Mouse (Mus musculus): ENCODE measurements around the gene Dazap2. TPM values are rescaled to one million over a fixed set of nuclear protein-coding genes. Genes with fewer than 3 reads are reported as not detected.
"Not testable (repeated sequence)": the region's sequence is repeated elsewhere in the genome, so short reads cannot be mapped to it uniquely, and the experiment has no call there.

The Dazap2 gene
- polyA plus RNA-seq, 1 experiment from 2014 or later: 189 TPM

DNA sequence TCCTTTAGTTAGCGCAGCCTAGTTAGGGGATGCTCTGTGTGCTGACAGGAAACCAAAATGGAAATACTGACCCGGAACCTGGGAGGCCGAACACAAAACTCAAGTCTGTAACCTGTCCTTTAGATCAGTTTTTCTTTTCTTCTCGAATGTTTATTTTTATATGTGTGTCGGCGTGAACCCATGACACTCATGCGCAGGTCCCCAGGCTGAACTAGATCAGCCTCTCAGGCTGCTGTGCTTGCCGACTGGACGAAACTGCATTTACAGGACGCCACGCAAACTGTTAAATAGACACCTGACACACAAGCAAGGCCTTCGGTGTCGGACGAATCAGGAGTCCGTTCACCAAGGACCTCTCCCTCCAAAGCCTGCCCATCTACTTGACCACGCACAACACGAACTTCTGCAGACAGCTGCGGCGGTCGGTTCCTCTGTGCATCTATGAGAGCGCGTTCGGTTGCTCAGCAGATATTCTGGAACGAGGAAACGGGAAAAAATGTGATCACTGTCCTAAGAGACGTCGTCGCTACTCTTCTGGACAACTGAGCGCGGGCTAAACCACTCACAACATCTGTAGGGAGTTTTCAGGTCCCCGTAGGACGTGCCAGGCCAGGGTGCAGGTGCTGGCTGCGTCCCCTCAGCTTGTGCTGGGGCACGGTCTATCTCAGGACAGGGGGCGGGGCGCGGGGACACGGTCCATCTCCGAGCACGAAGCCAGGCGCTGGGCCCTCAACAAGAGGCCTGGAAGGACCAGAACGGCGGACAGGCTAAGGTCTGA lies 742 bp upstream of the Dazap2 start:
- peak overlapping the region; percentile 97 for H3K27ac ChIP-seq
- peaks cover 23% of the 10 kb centered on the region for H3K4me1 ChIP-seq
- H3K36me3 ChIP-seq: peaks cover 25% of the 10 kb centered on the region
- DNase-seq (ENCODE audit: low spot score): peak; percentile 42
- WGBS: 11% methylated on average over 43 of the region's 43 CpGs
- peaks cover 17% of the 10 kb centered on the region for H3K27me3 ChIP-seq (ENCODE audit: low read depth, poor library complexity, severe bottlenecking)
- peak overlapping the region; percentile 97 for H3K4me3 ChIP-seq
- no peaks in the 10 kb centered on the region for H3K9me3 ChIP-seq (replicated peaks)

DNA sequence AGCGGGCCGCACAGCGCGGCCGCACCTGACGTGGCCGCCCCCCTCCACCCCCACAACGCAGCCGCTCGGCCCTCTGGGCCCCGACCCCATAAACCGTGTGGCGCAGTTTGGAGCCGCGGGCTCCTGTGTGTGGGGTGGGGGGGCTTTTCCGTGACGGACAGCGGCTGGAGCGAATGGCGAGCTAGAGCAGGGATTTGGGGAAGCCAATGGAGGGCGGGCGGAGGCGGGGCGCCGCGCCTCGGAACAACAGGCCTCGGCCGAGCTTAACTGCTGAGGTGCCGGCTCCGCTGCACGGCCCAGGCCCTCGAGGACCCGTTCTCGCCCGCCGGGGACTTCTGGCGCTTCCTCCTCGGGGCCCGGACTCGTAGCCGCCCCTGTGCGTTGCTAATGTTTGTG lies 674 bp downstream of the Dazap2 start:
- Histone ChIP-seq H3K9me3 (replicated peaks) (no peaks in the 10 kb centered on the region), H3K27me3 (ENCODE audit: low read depth, poor library complexity, severe bottlenecking) (peaks cover 17% of the 10 kb centered on the region), H3K36me3 (peaks cover 39% of the 10 kb centered on the region), H3K4me3 (peak overlapping the region; percentile 97), H3K4me1 (peaks cover 23% of the 10 kb centered on the region), H3K27ac (peak overlapping the region; percentile 97)
- 1% methylated on average over 43 of the region's 43 CpGs for WGBS
- peak; percentile 93 for DNase-seq (ENCODE audit: low spot score)

DNA sequence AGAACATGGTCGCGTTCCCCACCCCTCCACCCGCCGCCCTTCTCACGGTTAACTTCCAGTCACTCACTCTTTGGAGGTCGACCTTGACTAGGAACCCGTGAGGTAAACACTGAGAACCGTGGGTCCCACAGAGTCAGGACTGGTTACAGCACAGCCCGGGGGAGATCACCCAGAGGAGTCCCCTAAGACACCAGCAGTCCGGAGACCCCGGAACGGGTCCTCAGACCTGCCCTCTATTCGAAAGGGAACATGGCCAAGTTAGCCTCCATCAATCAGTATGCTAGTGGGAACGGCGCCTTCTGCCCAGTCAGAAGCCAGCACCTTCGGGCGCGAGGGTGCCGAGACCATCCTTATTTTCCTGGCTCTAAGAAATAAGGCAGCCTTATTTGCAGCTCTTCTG lies 1.1 kb downstream of the Dazap2 start:
- H3K36me3 ChIP-seq: peaks cover 41% of the 10 kb centered on the region
- H3K9me3 ChIP-seq (replicated peaks): no peaks in the 10 kb centered on the region
- H3K4me3 ChIP-seq: peak overlapping the region; percentile 97
- H3K27ac ChIP-seq: peak overlapping the region; percentile 97
- H3K27me3 ChIP-seq (ENCODE audit: low read depth, poor library complexity, severe bottlenecking): peaks cover 17% of the 10 kb centered on the region
- no peak for DNase-seq (ENCODE audit: low spot score)
- under 1% methylated on average over 19 of the region's 19 CpGs for WGBS
- peaks cover 23% of the 10 kb centered on the region for H3K4me1 ChIP-seq

DNA sequence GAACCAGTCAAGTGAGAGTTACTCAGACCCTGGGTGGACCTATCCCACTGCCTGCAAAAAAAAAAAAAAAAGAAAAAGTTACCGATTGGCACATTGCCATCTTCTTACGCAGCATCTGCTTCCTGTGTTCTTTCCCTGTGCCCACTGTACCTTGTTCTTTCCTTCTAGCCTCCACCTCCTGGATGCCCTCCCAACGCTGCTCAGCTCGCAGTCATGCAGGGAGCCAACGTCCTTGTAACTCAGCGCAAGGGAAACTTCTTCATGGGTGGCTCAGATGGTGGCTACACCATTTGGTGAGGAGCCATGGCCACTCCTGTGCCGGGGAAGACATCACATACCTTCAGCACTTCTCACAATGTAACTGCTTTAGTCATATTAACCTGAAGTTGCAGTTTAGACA lies 4.1 kb downstream of the Dazap2 start:
- Histone ChIP-seq H3K36me3 (peaks cover 41% of the 10 kb centered on the region), H3K27ac (no peak overlapping the region), H3K4me3 (no peak overlapping the region), H3K9me3 (replicated peaks) (no peaks in the 10 kb centered on the region), H3K27me3 (ENCODE audit: low read depth, poor library complexity, severe bottlenecking) (peaks cover 5% of the 10 kb centered on the region), H3K4me1 (peaks cover 15% of the 10 kb centered on the region)
- no peak for DNase-seq (ENCODE audit: low spot score)
- 92% methylated on average over 7 of the region's 7 CpGs for WGBS

DNA sequence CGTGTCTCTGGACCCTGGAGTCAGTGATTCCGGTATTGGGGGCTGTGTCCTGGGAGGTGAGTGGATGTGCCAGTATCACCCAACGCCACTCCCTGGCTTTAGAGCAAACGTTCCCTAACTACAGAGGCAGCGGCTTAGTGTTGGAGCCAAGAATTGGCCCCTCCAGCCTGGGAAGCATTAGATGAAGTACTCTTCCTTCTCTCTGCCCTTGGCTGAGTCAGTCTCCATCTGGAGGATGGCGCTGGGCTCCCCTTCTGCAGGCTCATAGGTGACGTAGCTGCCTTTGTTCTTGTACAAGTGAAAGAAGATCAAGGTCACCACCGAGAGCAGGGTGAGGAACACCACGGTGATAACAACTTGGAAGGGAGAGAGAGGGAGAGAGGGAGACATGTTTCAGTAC lies 6.5 kb downstream of the Dazap2 start:
- 74% methylated on average over 9 of the region's 9 CpGs for WGBS
- H3K27me3 ChIP-seq (ENCODE audit: low read depth, poor library complexity, severe bottlenecking); DNase-seq (ENCODE audit: low spot score); H3K27ac ChIP-seq; H3K4me3 ChIP-seq; H3K9me3 ChIP-seq (replicated peaks): not testable (repeated sequence)
- peaks cover 41% of the 10 kb centered on the region for H3K36me3 ChIP-seq
- H3K4me1 ChIP-seq: peaks cover 13% of the 10 kb centered on the region

DNA sequence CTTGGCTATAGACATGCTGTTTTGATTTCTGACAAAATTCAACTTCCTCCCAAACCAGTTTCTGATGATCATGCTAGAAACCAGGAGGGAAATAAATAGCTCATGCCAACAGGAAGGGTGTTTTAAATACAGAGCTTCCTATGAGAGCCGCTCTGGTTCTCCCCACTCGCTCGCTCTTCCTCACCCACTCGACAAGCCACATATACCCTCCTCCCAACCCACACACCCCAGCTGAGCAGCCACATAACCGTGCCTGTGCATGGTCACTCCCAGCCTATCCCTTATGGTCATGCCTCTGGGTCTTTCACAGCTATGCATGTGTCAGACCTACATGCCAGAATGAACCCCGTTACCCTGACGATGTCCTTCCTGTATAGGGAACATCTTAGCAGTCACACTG lies 7.0 kb downstream of the Dazap2 start:
- H3K4me3 ChIP-seq: no peak overlapping the region
- DNase-seq (ENCODE audit: low spot score): no peak
- 88% methylated on average over 7 of the region's 7 CpGs for WGBS

DNA sequence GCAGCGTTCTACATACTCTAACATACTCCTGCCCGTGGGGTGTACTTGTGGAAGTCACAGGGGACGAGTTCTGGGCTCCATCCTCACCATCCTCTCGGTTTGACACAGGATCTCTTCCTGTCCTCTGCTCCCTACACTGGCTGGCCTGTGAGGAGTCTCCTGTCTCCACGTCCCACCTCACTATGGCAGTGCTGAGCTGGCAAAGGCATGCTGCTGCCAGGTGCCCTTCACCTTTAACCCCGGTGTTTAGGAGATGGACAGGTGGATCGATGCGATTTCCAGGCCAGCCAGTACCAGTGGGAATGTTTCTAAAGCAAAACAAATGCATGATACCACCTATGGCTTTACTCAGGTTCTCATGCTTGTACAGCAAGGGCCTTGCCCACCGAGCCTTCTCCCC lies 8.6 kb downstream of the Dazap2 start:
- Histone ChIP-seq H3K27ac (no peak overlapping the region), H3K36me3 (peaks cover 23% of the 10 kb centered on the region), H3K27me3 (ENCODE audit: low read depth, poor library complexity, severe bottlenecking) (no peaks in the 10 kb centered on the region), H3K4me3 (no peak overlapping the region), H3K9me3 (replicated peaks) (no peaks in the 10 kb centered on the region), H3K4me1 (peaks cover 19% of the 10 kb centered on the region)
- WGBS: 84% methylated on average over 9 of the region's 9 CpGs
- no peak for DNase-seq (ENCODE audit: low spot score)

More for the DNA sequence above, 7.0 kb downstream of the Dazap2 start:
- Histone ChIP-seq H3K9me3 (replicated peaks) (no peaks in the 10 kb centered on the region), H3K27me3 (ENCODE audit: low read depth, poor library complexity, severe bottlenecking) (no peaks in the 10 kb centered on the region), H3K27ac (no peak overlapping the region), H3K36me3 (peaks cover 37% of the 10 kb centered on the region), H3K4me1 (peaks cover 9% of the 10 kb centered on the region; the same call in 1 of the 2 replicates)

DNA sequence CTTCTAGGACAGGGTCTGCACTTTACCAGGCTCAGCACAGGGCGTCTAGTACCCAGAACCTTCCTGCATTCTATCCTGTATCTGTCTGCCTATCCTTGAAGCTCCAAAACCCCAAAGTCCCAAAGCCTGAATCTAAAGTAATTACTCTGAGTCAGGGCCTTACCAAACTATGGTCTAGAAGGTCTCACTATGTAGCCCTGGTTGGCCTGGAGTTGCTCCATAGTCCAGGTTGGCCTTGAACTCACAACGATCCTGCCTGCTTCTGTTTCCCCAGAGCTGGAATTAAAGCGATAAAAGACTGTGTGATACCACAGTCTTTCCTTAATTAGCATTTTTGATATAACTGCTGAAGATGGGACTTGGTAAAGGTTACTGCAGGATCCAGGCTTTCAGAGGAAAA lies 9.3 kb downstream of the Dazap2 start:
- Histone ChIP-seq H3K4me3 (no peak overlapping the region), H3K27ac (no peak overlapping the region), H3K36me3 (peaks cover 16% of the 10 kb centered on the region), H3K9me3 (replicated peaks) (no peaks in the 10 kb centered on the region), H3K4me1 (peaks cover 19% of the 10 kb centered on the region), H3K27me3 (ENCODE audit: low read depth, poor library complexity, severe bottlenecking) (no peaks in the 10 kb centered on the region)
- 88% methylated on average over 3 of the region's 3 CpGs for WGBS
- no peak for DNase-seq (ENCODE audit: low spot score)

DNA sequence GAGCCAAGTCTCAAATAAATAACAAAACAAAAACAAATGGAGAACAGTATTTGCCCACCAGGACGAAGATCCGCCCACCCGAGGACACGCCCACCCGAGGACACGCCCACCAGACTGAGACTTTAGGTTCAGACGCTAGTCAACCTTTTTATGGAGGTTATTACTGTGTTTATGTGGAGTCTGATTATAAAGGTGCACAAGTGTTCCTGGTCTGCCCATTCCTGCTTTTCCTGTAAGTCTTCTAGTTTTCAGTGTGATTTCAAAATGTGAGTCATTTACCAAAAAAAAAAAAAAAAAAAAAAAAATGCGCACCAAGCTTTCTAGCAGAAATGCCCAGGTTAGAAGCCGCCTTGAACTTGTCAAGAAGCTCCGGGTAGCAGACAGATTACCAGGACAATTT lies 12.1 kb downstream of the Dazap2 start:
- Histone ChIP-seq H3K36me3 (no peaks in the 10 kb centered on the region), H3K27ac (no peak overlapping the region), H3K27me3 (ENCODE audit: low read depth, poor library complexity, severe bottlenecking) (no peaks in the 10 kb centered on the region), H3K9me3 (replicated peaks) (no peaks in the 10 kb centered on the region), H3K4me3 (no peak overlapping the region), H3K4me1 (peaks cover 19% of the 10 kb centered on the region)
- 13% methylated on average over 10 of the region's 10 CpGs for WGBS
- no peak for DNase-seq (ENCODE audit: low spot score)

DNA sequence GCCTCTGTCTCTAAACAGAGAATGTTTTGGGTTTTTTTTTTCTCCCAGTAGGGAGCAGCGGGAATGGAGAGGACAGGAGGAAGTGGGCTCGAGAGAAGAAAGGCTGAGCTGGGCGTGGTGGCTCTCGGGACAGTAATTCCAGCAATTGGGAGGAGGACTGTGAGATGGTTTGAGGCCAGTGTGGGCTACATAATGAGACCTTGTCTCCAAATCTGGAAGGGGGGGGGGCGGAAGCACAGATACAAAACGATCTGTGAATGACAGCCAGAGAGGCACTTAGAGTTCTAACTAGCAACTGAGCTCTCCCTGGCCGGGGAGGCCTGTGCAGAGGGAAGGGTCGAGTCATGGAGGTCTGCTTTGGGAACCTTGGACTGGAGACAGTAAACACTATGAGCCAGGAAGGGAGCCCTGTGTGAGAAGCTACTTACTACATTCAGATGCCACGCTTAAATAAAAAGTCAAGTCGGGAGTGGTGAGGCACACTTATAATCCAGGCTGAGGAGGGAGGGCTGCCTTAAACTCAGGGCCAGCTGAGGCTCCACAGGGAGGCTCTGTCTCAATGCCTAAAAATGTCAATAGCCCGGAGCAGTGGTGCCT lies 12.7 kb downstream of the Dazap2 start:
- Histone ChIP-seq H3K36me3 (no peaks in the 10 kb centered on the region), H3K27ac (no peak overlapping the region), H3K4me3 (no peak overlapping the region), H3K9me3 (replicated peaks) (no peaks in the 10 kb centered on the region), H3K27me3 (ENCODE audit: low read depth, poor library complexity, severe bottlenecking) (peaks cover 5% of the 10 kb centered on the region; the same call in 1 of the 2 replicates), H3K4me1 (peaks cover 19% of the 10 kb centered on the region)
- 11% methylated on average over 11 of the region's 11 CpGs for WGBS
- no peak for DNase-seq (ENCODE audit: low spot score)

DNA sequence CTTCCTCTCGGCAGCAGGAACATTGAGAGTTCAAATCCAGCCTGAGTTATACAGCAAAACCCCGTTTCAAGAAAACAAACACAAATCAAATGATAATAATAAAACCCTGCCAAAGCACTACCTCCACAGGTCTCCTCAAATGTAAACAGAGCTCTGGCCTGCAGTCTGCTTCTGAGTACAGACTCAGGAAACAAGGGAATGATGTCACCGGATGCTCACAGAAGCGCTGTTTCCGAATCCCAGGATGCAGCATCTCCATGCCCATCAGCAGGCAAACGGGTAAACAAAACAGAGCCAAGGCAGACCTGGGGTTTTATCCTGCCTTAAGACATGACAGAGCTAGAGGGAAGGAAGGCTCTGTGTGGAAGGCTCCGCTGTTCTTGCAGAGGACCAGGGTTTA lies 13.6 kb downstream of the Dazap2 start:
- H3K27ac ChIP-seq: no peak overlapping the region
- H3K4me1 ChIP-seq: peaks cover 19% of the 10 kb centered on the region
- DNase-seq (ENCODE audit: low spot score): no peak
- H3K36me3 ChIP-seq: no peaks in the 10 kb centered on the region
- H3K4me3 ChIP-seq: no peak overlapping the region
- no peaks in the 10 kb centered on the region for H3K9me3 ChIP-seq (replicated peaks)
- 51% methylated on average over 7 of the region's 7 CpGs for WGBS
- H3K27me3 ChIP-seq (ENCODE audit: low read depth, poor library complexity, severe bottlenecking): peaks cover 14% of the 10 kb centered on the region

DNA sequence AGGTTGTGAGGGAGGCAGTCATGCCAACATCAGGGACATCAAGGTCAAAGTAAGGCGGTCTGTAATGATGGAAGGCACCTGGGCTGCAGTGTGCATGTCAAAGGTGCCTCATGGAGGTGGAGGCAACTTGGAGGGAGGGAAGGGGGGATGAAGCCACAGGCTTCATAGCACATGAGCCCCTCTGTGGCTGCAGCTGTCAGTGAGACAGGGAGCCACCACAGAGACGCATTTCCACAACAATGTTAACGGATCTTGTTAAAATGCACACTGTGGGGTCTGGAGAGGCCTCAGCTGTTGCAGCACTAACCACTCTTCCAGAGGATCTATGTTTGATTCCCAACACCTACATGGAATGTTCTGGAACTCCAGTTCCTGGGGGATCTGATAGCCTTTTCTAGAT lies 15.0 kb downstream of the Dazap2 start:
- DNase-seq (ENCODE audit: low spot score): no peak
- Histone ChIP-seq H3K36me3 (no peaks in the 10 kb centered on the region), H3K4me3 (no peak overlapping the region), H3K9me3 (replicated peaks) (no peaks in the 10 kb centered on the region), H3K27me3 (ENCODE audit: low read depth, poor library complexity, severe bottlenecking) (peaks cover 27% of the 10 kb centered on the region), H3K4me1 (peaks cover 16% of the 10 kb centered on the region), H3K27ac (no peak overlapping the region)
- 81% methylated on average over 3 of the region's 3 CpGs for WGBS

DNA sequence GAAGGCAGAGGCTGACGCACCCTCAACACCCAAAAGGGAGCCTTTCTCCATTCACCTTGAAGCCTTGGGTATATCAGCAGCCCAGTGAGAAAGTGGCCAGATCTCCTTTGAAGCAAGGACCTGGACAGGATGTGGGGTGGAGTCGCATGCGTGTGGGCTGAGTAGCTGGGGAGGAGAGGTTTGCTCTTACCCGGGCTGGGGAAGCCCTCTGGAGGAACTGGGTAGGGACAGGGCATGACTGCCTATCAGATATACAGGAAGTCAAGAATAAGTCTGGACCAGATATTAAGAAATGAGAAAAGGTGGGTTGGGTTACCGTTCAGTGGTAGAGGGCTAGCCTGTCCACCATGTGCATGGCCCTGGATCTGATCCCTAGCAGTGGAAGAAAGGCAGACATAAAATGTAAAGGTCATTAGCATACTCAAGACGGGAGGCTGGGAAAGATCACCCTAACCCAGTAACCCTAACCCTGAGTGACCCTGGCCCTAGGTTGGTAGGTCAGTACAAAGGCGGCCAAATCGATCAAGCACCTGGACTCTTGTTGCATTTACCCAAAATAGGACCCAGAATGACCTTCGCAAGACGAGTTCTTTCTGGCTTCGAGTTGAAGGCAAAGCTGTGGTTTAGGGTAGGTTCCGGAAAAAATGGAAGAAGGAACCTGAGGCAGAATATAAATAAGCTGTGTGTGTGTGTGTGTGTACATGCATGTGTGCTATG lies 16.5 kb downstream of the Dazap2 start:
- H3K27me3 ChIP-seq (ENCODE audit: low read depth, poor library complexity, severe bottlenecking): peaks cover 42% of the 10 kb centered on the region
- no peaks in the 10 kb centered on the region for H3K9me3 ChIP-seq (replicated peaks)
- no peak overlapping the region for H3K27ac ChIP-seq
- 84% methylated on average over 12 of the region's 12 CpGs for WGBS
- no peak for DNase-seq (ENCODE audit: low spot score)
- peaks cover 16% of the 10 kb centered on the region for H3K4me1 ChIP-seq
- no peaks in the 10 kb centered on the region for H3K36me3 ChIP-seq
- H3K4me3 ChIP-seq: no peak overlapping the region
